Mouse (Mus musculus) kidney, adult 2 months (tissue): ENCODE measurements around the gene Tmsb10. TPM values are rescaled to one million over a fixed set of nuclear protein-coding genes. Genes with fewer than 3 reads are reported as not detected.

ENCODE experiments used
- DNase-seq: peaks from one replicate; pipeline ENCODE4 v3.0.0; 2021
- H3K27ac ChIP-seq: fragments of 200-500 bp; 2 replicates; pipeline ENCODE4 v1.5.1; 2012; ENCODE audit warnings: low read depth, low read length, control low read depth, inconsistent platforms; ENCODE audit not compliant: insufficient read depth
- H3K27me3 ChIP-seq: fragments of 200-500 bp; replicated peaks from 2 replicates; pipeline ENCODE4 v1.6.1; 2012; ENCODE audit warnings: mild to moderate bottlenecking, moderate library complexity, low read length, inconsistent platforms; ENCODE audit not compliant: control insufficient read depth, insufficient read depth
- H3K36me3 ChIP-seq: fragments of 200-500 bp; 2 replicates; pipeline ENCODE4 v1.6.1; 2012; ENCODE audit warnings: mild to moderate bottlenecking, moderate library complexity, low read length, inconsistent platforms; ENCODE audit not compliant: control insufficient read depth, insufficient read depth
- H3K4me1 ChIP-seq: fragments of 200-500 bp; 2 replicates; pipeline ENCODE4 v1.6.1; 2011; ENCODE audit warnings: low read length; ENCODE audit not compliant: control insufficient read depth, insufficient read depth
- H3K4me3 ChIP-seq: fragments of 200-500 bp; 2 replicates; pipeline ENCODE4 v1.5.1; 2011; ENCODE audit warnings: mild to moderate bottlenecking, low read depth, low read length, control low read depth; ENCODE audit not compliant: insufficient read depth
- CTCF ChIP-seq: fragments of 200-500 bp; conservative IDR thresholded peaks from 2 replicates; pipeline ENCODE4 v1.5.1; 2011; ENCODE audit warnings: low read depth, mild to moderate bottlenecking, control low read depth, low read length, moderate library complexity, mixed read lengths; ENCODE audit not compliant: insufficient read depth, insufficient read length
- POLR2A ChIP-seq: fragments of 200-500 bp; IDR thresholded peaks from one replicate; pipeline ENCODE4 v1.6.1; 2011; ENCODE audit warnings: low read depth, low read length, control low read depth
- WGBS: fragments of 180-500 bp; shearing (Covaris S2); methylation state at CpG from one replicate; pipeline ENCODE4 v1.1.7; 2018; 5-methylcytosine and 5-hydroxymethylcytosine counted together
- polyA plus RNA-seq: library from polyadenylated mRNA; depleted of rRNA; stranded (reverse); fragments of >200 nt; gene quantifications from 2 replicates; pipeline ENCODE4 v1.2.3, GENCODE M21; 2012

The Tmsb10 gene
- polyA plus RNA-seq, 1 experiment = 54.7 TPM

DNA sequence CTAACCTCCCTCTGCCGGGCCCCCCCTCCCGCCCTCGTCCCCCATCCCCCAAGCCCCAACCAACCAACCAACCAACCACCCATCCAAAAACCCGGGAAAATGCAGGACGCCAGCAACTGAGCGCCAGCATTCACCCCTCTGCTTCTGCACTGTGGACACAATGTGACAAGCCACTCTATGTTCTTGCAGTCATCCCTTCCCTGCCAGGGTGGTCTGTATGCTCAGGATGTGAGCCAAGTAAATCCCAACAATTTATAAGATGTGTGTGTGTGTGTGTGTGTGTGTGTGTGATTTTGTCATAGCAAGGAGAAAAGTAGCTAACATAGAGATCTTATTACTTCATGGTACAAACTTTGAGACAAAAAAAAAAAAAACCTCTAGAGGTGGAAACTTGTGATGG lies 6.7 kb upstream of the Tmsb10 start:
- H3K27ac ChIP-seq = no peak overlapping the region
- WGBS = 89% methylated on average over 6 of the region's 6 CpGs
- no peaks in the 10 kb centered on the region for H3K4me1 ChIP-seq
- H3K27me3 ChIP-seq = no peaks in the 10 kb centered on the region
- H3K4me3 ChIP-seq = no peak overlapping the region
- no peaks in the 10 kb centered on the region for H3K36me3 ChIP-seq
- no peak for DNase-seq
- TF ChIP-seq POLR2A (no peak), CTCF (no peak)

DNA sequence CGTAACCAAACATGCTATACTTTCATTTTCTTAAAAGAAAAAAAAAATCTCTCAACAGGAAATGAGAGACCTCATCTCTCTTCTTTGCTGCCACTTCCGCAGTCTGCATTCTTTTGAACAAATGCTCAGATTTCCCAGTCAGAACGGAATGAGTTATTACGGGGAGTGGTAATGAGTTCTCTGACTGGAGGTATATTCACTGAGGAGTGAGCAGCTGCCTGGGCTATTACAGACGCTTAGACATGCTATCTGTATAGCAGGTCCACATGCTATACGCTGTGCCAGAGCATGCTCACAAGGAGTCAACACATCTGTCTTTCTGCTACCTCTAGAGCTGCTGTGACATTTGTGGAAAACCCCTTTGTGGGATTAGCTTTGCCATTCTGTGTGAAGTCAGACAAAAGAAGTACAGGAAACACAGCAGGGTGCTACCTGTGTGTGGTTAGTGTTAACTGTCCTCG lies 3.8 kb upstream of the Tmsb10 start:
- H3K4me1 ChIP-seq = no peaks in the 10 kb centered on the region
- no peak for DNase-seq
- no peak overlapping the region for H3K27ac ChIP-seq
- H3K36me3 ChIP-seq = no peaks in the 10 kb centered on the region
- TF ChIP-seq POLR2A (no peak), CTCF (no peak)
- 41% methylated on average over 7 of the region's 7 CpGs for WGBS
- no peak overlapping the region for H3K4me3 ChIP-seq
- H3K27me3 ChIP-seq = no peaks in the 10 kb centered on the region

DNA sequence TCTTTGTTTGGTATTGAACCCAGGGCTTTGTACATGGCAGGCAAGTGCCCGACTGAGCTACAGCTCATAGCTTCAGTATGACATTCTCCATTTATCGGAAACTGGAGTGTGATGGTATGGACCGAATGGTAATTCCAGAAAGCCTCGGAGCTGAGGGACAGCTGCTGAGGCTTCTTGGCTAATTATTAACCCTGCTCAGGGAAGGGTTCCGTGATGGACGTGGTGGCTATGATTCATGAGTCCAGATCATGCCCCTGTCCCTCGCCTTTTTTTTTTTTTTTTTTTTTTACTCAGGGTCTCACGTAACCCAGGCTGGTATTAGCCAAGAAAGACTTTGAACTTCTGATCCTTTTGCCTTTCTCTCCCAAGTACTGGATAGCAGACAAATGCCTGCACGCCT lies 3.1 kb upstream of the Tmsb10 start:
- H3K27ac ChIP-seq = no peak overlapping the region
- no peaks in the 10 kb centered on the region for H3K36me3 ChIP-seq
- TF ChIP-seq POLR2A = no peak
- no peak for TF ChIP-seq CTCF
- DNase-seq = peak; percentile 42
- H3K4me3 ChIP-seq = no peak overlapping the region
- no peaks in the 10 kb centered on the region for H3K27me3 ChIP-seq
- 49% methylated on average over 9 of the region's 9 CpGs for WGBS
- no peaks in the 10 kb centered on the region for H3K4me1 ChIP-seq

DNA sequence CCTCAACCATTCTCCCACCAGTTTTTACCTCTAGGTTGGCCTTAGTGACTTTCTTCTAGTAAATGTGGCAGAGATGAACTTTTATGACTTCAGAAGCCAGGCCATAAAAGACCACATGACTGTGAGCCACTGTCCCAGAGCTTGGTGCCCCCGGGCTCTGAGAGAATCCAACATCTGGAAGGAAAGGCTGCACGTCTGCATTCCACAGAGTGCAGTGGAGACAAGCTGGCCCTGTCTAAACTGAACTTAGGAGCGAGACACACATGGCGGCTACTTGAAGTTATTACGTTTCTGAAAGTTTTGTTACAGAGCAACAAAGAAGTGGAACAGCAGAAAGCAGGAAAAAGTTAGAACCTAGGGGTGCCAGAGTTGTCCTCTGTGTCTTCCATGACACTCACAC lies 2.1 kb upstream of the Tmsb10 start:
- no peaks in the 10 kb centered on the region for H3K4me1 ChIP-seq
- H3K27ac ChIP-seq = no peak overlapping the region
- no peak overlapping the region for H3K4me3 ChIP-seq
- H3K36me3 ChIP-seq = no peaks in the 10 kb centered on the region
- no peaks in the 10 kb centered on the region for H3K27me3 ChIP-seq
- no peak for DNase-seq
- WGBS = 81% methylated on average over 5 of the region's 5 CpGs
- TF ChIP-seq POLR2A = no peak
- TF ChIP-seq CTCF = no peak

DNA sequence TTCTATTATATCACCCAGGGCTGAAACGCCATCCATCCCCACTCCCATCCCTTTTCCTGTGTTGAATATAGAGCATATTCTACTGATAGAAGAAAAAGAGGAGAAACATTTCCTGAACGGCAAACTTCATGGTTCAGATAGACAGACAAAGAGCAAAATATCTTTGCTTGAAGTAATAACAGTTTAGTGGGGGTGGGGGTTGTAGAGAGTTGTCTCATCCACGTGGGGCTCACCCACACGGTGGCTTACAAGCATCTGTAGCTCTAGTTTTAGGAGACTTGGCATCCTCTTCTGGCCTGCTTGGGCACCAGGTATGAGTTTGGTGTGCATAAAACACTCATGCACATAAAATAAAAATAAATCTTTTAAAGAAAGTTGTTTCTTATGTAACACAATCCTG lies 627 bp upstream of the Tmsb10 start:
- TF ChIP-seq POLR2A (no peak), CTCF (no peak)
- H3K4me1 ChIP-seq = no peaks in the 10 kb centered on the region
- 69% methylated on average over 4 of the region's 4 CpGs for WGBS
- DNase-seq = no peak
- H3K36me3 ChIP-seq = no peaks in the 10 kb centered on the region
- no peak overlapping the region for H3K4me3 ChIP-seq
- H3K27me3 ChIP-seq = no peaks in the 10 kb centered on the region
- no peak overlapping the region for H3K27ac ChIP-seq

DNA sequence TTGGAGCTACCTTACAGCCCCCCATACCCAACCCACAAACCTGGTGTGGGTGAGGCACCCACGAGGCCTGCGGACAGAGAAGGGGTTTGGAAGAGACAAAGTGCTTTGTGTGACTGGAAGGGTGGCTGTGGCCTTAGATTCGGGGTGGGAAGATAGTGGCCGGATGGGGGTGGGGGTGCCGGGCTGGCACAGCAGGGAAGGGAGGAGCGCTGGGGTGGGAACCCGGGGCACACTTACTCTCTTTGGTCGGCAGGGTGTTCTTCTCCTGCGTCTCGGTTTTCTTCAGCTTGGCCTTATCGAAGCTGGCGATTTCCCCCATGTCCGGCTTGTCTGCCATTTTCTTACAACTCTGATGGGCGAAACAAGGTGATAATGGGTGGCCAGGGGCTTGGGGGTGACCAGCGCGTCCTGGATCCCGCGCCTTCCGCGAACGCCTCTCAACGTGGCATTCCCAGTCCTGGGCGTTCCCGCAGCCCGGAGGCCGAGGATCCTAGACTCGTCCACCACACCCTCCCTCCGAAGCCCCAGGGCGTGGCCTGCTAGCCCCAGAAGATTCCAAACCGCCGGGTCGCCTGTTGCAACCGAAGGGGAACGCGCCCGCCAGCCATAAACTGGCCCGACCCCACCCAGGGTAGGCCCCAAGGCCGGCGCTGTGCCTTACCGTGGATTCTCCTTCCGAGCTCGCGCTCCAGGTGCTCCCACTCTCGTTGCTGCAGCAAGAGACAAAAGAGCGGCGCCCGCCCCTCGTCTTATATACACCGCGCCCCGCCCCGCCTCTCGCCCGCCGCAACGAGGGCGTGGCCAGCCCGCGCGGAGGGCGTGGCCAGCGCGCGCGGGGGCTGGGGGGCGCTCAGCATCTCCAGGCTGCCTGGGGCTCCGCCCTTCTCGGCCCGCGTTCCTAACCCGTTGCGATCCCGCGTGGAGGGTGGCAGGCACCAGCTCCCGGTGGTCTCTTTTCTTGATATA lies 589 bp downstream of the Tmsb10 start:
- no peaks in the 10 kb centered on the region for H3K36me3 ChIP-seq
- H3K4me3 ChIP-seq = peak overlapping the region; percentile 95
- TF ChIP-seq POLR2A = peak; percentile 60
- TF ChIP-seq CTCF = no peak
- 1% methylated on average over 75 of the region's 75 CpGs for WGBS
- peak overlapping the region; percentile 82 for H3K27ac ChIP-seq
- no peaks in the 10 kb centered on the region for H3K27me3 ChIP-seq
- peak; percentile 79 for DNase-seq
- no peaks in the 10 kb centered on the region for H3K4me1 ChIP-seq

DNA sequence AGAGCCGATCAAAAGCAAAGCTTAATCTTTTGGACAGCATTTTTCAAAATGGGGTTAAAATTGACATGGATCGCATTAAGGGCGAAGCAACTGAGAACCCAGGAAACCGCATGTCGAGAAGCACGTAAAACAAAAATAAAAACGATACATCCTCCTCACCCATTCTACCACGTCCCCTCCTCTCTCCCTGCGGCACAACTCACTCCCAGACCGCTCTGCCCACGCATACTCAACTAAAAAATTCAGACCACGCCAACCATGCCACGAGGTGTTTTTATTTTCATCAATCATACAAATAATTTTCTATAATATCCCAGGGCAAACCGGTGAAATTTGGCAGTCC lies 1.5 kb downstream of the Tmsb10 start:
- Histone ChIP-seq H3K4me1 (no peaks in the 10 kb centered on the region), H3K27me3 (no peaks in the 10 kb centered on the region), H3K4me3 (peak overlapping the region; percentile 37; the same call in 1 of the 2 replicates), H3K27ac (no peak overlapping the region), H3K36me3 (no peaks in the 10 kb centered on the region)
- TF ChIP-seq POLR2A = no peak
- no peak for TF ChIP-seq CTCF
- WGBS = 18% methylated on average over 14 of the region's 14 CpGs
- no peak for DNase-seq
